ENCODE assay signal across 27 mouse cellular contexts in the genomic region with DNA sequence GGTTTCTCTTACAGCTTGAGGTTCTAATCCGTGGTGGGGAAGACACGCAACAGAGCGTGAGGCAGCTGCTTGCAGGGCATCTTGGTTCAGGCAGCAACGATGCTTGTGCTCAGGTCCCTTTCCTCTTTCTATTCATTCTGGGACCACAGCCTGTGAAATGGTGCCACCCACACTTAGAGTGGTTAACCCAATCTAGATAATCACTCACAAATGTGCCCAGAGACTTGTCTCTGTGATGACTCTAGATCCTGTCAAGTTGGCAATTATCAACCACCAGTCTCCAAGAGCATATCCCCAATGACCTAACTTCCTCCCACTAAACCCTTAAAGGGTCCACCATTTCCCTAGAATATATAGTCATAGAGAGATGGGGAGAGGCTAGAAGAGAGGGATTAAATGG.
"Had no signal": no experiment of that assay in that cellular context is flagged by ENCODE, and none has a peak within 500 bp of the region (broad histone marks: within the 10 kb centered on the region; RNA-seq: fewer than 3 reads in every experiment).

No protein-coding gene starts in this region.

- DNase-seq: gastrocnemius, adult 2 months; gastrocnemius, postnatal 10 days; gastrocnemius, postnatal 25 days; heart, adult 18-20 months; heart, postnatal 10 days; heart, postnatal 4 days; kidney, adult 18-20 months; kidney, adult 9 months; kidney, postnatal 14 days; kidney, postnatal 36 days had no signal

- H3K4me1 ChIP-seq: heart, embryonic 10.5 days; heart, embryonic 12.5 days; hindbrain, embryonic 10.5 days; hindbrain, embryonic 12.5 days; intestine, embryonic 15.5 days; kidney, embryonic 15.5 days; limb, embryonic 10.5 days; limb, embryonic 12.5 days had no signal

- H3K27me3 ChIP-seq: hindbrain, embryonic 12.5 days; intestine, embryonic 15.5 days; kidney, embryonic 15.5 days; limb, embryonic 12.5 days; liver, embryonic 12.5 days had no signal

- ATAC-seq: hindbrain, postnatal 0 days; inflammation-experienced regulatory T-cells, adult 6 months; intestine, embryonic 15.5 days; intestine, postnatal 0 days; liver, embryonic 12.5 days had no signal

- H3K4me2 ChIP-seq: heart, embryonic 12.5 days; hindbrain, embryonic 12.5 days; hindbrain, embryonic 14.5 days; intestine, embryonic 15.5 days; kidney, embryonic 15.5 days; limb, embryonic 12.5 days; liver, embryonic 12.5 days had no signal

- H3K27ac ChIP-seq: gastrocnemius, adult 2 months; heart, embryonic 10.5 days; hindbrain, embryonic 10.5 days; hindbrain, embryonic 12.5 days; hindbrain, embryonic 14.5 days; hindbrain, postnatal 0 days; intestine, embryonic 15.5 days; kidney, embryonic 15.5 days; kidney, postnatal 0 days; layer of hippocampus, adult 2 months; left cerebral cortex, adult 2 months; limb, embryonic 10.5 days; limb, embryonic 12.5 days; liver, embryonic 12.5 days; liver, embryonic 14.5 days had no signal

- H3K9me3 ChIP-seq: heart, embryonic 10.5 days; intestine, embryonic 15.5 days; limb, embryonic 10.5 days; limb, embryonic 12.5 days; liver, embryonic 12.5 days had no signal

- H3K36me3 ChIP-seq: heart, embryonic 10.5 days; heart, embryonic 12.5 days; hindbrain, embryonic 10.5 days; hindbrain, embryonic 12.5 days; intestine, embryonic 15.5 days; kidney, embryonic 15.5 days; limb, embryonic 10.5 days; limb, embryonic 12.5 days; liver, embryonic 12.5 days had no signal

- H3K9ac ChIP-seq: heart, embryonic 12.5 days; hindbrain, embryonic 12.5 days; hindbrain, embryonic 14.5 days; intestine, embryonic 15.5 days; kidney, embryonic 15.5 days; limb, embryonic 12.5 days; liver, embryonic 12.5 days; liver, embryonic 14.5 days had no signal

- H3K4me3 ChIP-seq: gastrocnemius, adult 2 months; heart, embryonic 10.5 days; heart, embryonic 12.5 days; hindbrain, embryonic 10.5 days; hindbrain, embryonic 12.5 days; intestine, embryonic 15.5 days; kidney, embryonic 15.5 days; layer of hippocampus, adult 2 months; left cerebral cortex, adult 2 months; limb, embryonic 10.5 days; limb, embryonic 12.5 days; liver, embryonic 12.5 days had no signal
